Mouse (Mus musculus) neural tube, embryonic 12.5 days (tissue): Measurements from ENCODE around the gene Vmn2r44. TPM values are rescaled to one million over a fixed set of nuclear protein-coding genes. Genes with fewer than 3 reads are reported as not detected.
"Not testable (repeated sequence)": the region's sequence is repeated elsewhere in the genome, so short reads cannot be mapped to it uniquely, and the experiment has no call there.

Source experiments
- ATAC-seq: fragments of 200-750 bp; cut with Nextera tagmentation; 2 replicates; pipeline ENCODE4 v1.8.0; 2017; ENCODE audit warnings: low read depth, mild to moderate bottlenecking, moderate TSS enrichment, moderate library complexity; ENCODE audit not compliant: low FRiP score
- H3K27ac ChIP-seq: fragments of 300-500 bp; sonication (generic); 2 replicates; pipeline ENCODE4 v1.5.1; 2016
- H3K27me3 ChIP-seq: fragments of 300-500 bp; sonication (generic); replicated peaks from 2 replicates; pipeline ENCODE4 v1.6.1; 2016; ENCODE audit warnings: mild to moderate bottlenecking
- H3K36me3 ChIP-seq: fragments of 300-500 bp; sonication (generic); 2 replicates; pipeline ENCODE4 v1.6.1; 2016; ENCODE audit warnings: mild to moderate bottlenecking
- H3K4me1 ChIP-seq: fragments of 300-500 bp; sonication (generic); 2 replicates; pipeline ENCODE4 v1.6.1; 2016
- H3K4me2 ChIP-seq: fragments of 300-500 bp; sonication (generic); replicated peaks from 2 replicates; pipeline ENCODE4 v1.6.1; 2016; ENCODE audit warnings: mild to moderate bottlenecking
- H3K4me3 ChIP-seq: fragments of 300-500 bp; sonication (generic); 2 replicates; pipeline ENCODE4 v1.5.1; 2016
- H3K9ac ChIP-seq: fragments of 300-500 bp; sonication (generic); 2 replicates; pipeline ENCODE4 v1.6.1; 2016; ENCODE audit warnings: mild to moderate bottlenecking
- H3K9me3 ChIP-seq: fragments of 300-500 bp; sonication (generic); 2 replicates; pipeline ENCODE4 v1.6.1; 2016; ENCODE audit warnings: mild to moderate bottlenecking
- WGBS: fragments of 180-500 bp; shearing (Covaris S2); methylation state at CpG from one replicate; pipeline ENCODE4 v1.1.7; 2016; 5-methylcytosine and 5-hydroxymethylcytosine counted together
- polyA plus RNA-seq: library from polyadenylated mRNA; unstranded; fragments of >200 nt; fragmentation: Nextera tagmentation; extraction: Ambion mirVana; gene quantifications from 2 replicates; pipeline ENCODE4 v1.2.1, GENCODE M21; 2016

The Vmn2r44 gene
- not detected in 2 replicates for polyA plus RNA-seq

DNA sequence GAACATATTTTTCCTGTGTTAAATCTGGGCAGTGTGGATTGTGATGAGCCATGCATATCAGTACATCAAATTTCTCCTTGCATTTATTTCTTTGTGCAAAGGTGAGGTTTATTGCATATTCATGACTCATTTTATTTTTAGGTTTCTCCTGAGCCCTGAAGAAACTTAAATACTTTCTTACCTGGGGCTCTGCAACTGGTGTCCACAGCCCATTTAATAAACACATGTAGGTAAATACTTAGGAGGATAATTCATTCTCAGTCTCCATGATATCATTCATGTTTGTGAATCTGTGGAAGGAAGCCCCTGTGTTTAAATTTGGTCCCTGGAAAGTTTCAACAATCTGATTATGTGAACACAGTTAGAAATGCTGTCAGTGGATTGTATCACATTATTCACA lies at the start of gene Vmn2r44:
TSS of gene Vmn2r44 (minus strand) at position 101 of the 400 bp plus-strand sequence.
- H3K4me3 ChIP-seq, H3K4me1 ChIP-seq, H3K27me3 ChIP-seq, H3K27ac ChIP-seq, H3K9me3 ChIP-seq, H3K4me2 ChIP-seq, H3K9ac ChIP-seq, H3K36me3 ChIP-seq, ATAC-seq: not testable (repeated sequence)

DNA sequence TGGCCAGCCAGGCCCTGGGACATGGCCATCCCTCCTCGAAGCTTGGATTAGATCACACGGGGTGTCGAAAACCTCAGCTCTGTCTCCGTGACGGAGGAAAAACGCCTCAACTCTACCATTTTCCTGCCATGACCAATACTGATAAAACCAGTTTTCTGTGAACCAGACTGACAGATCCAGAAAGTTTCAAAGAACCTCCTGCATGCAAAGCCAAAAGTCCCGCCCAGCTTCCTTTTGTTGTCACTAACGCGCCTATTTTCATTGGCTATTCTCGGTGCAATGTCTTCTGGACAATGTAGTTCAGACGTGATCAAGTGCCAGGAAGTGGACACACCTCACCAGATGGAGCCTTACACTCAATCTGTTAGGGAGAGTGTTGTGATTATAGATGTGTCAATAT lies 25.3 kb downstream of the Vmn2r44 start:
- not testable (repeated sequence) for H3K27ac ChIP-seq, ATAC-seq
- WGBS, result 90% methylated on average over 11 of the region's 11 CpGs

More for the DNA sequence above, 25.3 kb downstream of the Vmn2r44 start:
- not testable (repeated sequence) for H3K9ac ChIP-seq, H3K4me3 ChIP-seq, H3K4me2 ChIP-seq, H3K36me3 ChIP-seq, H3K27me3 ChIP-seq, H3K4me1 ChIP-seq, H3K9me3 ChIP-seq

Other genes with a start within 250 kb of the Vmn2r44 start
- not detected in 2 replicates for gene Vmn2r41, start 221.7 kb downstream of the Vmn2r44 start, polyA plus RNA-seq
- not detected in 2 replicates for gene Vmn2r42, start 183.0 kb downstream of the Vmn2r44 start, polyA plus RNA-seq
- gene Vmn2r43, start 122.7 kb downstream of the Vmn2r44 start, polyA plus RNA-seq, result not detected in 2 replicates
- gene Vmn2r45, start 105.7 kb upstream of the Vmn2r44 start, polyA plus RNA-seq, result not detected in 2 replicates